Mouse (Mus musculus) lung, postnatal 0 days (tissue): Measurements from ENCODE around the gene Tbce. TPM values are rescaled to one million over a fixed set of nuclear protein-coding genes. Genes with fewer than 3 reads are reported as not detected.

Source experiments
- ATAC-seq: fragments of 200-750 bp; cut with Nextera tagmentation; 2 replicates; pipeline ENCODE4 v1.8.0; 2017; ENCODE audit warnings: moderate library complexity
- DNase-seq: peaks from one replicate; pipeline ENCODE4 v3.0.0-alpha.2; 2016; ENCODE audit warnings: low spot score
- H3K27ac ChIP-seq: fragments of 300-500 bp; sonication (generic); 2 replicates; pipeline ENCODE4 v1.5.1; 2014; ENCODE audit warnings: antibody characterized with exemption, mild to moderate bottlenecking, low read length, mixed read lengths
- H3K27me3 ChIP-seq: fragments of 300-500 bp; sonication (generic); replicated peaks from 2 replicates; pipeline ENCODE4 v1.6.1; 2014; ENCODE audit warnings: low read length, mixed read lengths; ENCODE audit not compliant: insufficient read depth
- H3K36me3 ChIP-seq: fragments of 300-500 bp; sonication (generic); 2 replicates; pipeline ENCODE4 v1.6.1; 2014; ENCODE audit warnings: low read length, mixed read lengths; ENCODE audit not compliant: insufficient read depth
- H3K4me1 ChIP-seq: fragments of 300-500 bp; sonication (generic); 2 replicates; pipeline ENCODE4 v1.6.1; 2014; ENCODE audit warnings: antibody characterized with exemption, low read depth, low read length, mixed read lengths; ENCODE audit not compliant: insufficient read depth
- H3K4me2 ChIP-seq: fragments of 300-500 bp; sonication (generic); replicated peaks from 2 replicates; pipeline ENCODE4 v1.6.1; 2014; ENCODE audit warnings: low read depth, mild to moderate bottlenecking, low read length, moderate library complexity, mixed read lengths
- H3K4me3 ChIP-seq: fragments of 300-500 bp; sonication (generic); 2 replicates; pipeline ENCODE4 v1.5.1; 2014; ENCODE audit warnings: low read depth, low read length
- H3K9ac ChIP-seq: fragments of 300-500 bp; sonication (generic); replicated peaks from 2 replicates; pipeline ENCODE4 v1.6.1; 2014; ENCODE audit warnings: low read depth, mild to moderate bottlenecking
- H3K9me3 ChIP-seq: fragments of 300-500 bp; sonication (generic); 2 replicates; pipeline ENCODE4 v1.6.1; 2016; ENCODE audit warnings: low read length, mixed read lengths
- CTCF ChIP-seq: IDR thresholded peaks from 2 replicates; pipeline ENCODE4 v1.5.1; 2016; ENCODE audit warnings: antibody characterized with exemption, mild to moderate bottlenecking
- EP300 ChIP-seq: IDR thresholded peaks from 2 replicates; pipeline ENCODE4 v1.6.1; 2016; ENCODE audit warnings: antibody characterized with exemption, mild to moderate bottlenecking, control low read depth
- WGBS: fragments of 180-500 bp; shearing (Covaris S2); extraction: QIAGEN DNeasy Blood & Tissue Kit; methylation state at CpG from one replicate; pipeline ENCODE4 v1.1.7; 2014; 5-methylcytosine and 5-hydroxymethylcytosine counted together
- polyA plus RNA-seq: library from polyadenylated mRNA; unstranded; fragments of >200 nt; fragmentation: Nextera tagmentation; extraction: Ambion mirVana; gene quantifications from 2 replicates; pipeline ENCODE4 v1.2.1, GENCODE M21; 2015

The Tbce gene
- polyA plus RNA-seq, 1 experiment from 2014 or later = 37.1 TPM

- ATAC-seq = no peak
- H3K4me2 ChIP-seq = no peak overlapping the region
- TF ChIP-seq CTCF (no peak), EP300 (no peak)
- no peaks in the 10 kb centered on the region for H3K9me3 ChIP-seq
- no peak overlapping the region for H3K4me3 ChIP-seq
- H3K27me3 ChIP-seq = no peaks in the 10 kb centered on the region
- no peak overlapping the region for H3K27ac ChIP-seq
- 65% methylated on average over 4 of the region's 4 CpGs for WGBS
- peaks cover 6% of the 10 kb centered on the region; the same call in 1 of the 2 replicates for H3K4me1 ChIP-seq
- DNase-seq = no peak
- H3K9ac ChIP-seq = no peak overlapping the region
- no peaks in the 10 kb centered on the region for H3K36me3 ChIP-seq
Observed at GRCm38 (mm10) chr13:13961046-13961445, 78.4 kb downstream of the Tbce start.

GRCm38 (mm10) chr13:13960211-13960610 lies 79.2 kb downstream of the Tbce start:
- Histone ChIP-seq H3K4me3 (no peak overlapping the region), H3K9ac (no peak overlapping the region), H3K27me3 (no peaks in the 10 kb centered on the region), H3K36me3 (no peaks in the 10 kb centered on the region), H3K27ac (no peak overlapping the region), H3K9me3 (no peaks in the 10 kb centered on the region), H3K4me1 (peaks cover 11% of the 10 kb centered on the region; the same call in 1 of the 2 replicates), H3K4me2 (no peak overlapping the region)
- ATAC-seq (no peak), DNase-seq (no peak)
- WGBS = 89% methylated on average over 4 of the region's 4 CpGs
- TF ChIP-seq CTCF = no peak
- no peak for TF ChIP-seq EP300

- no peak overlapping the region for H3K9ac ChIP-seq
- H3K4me1 ChIP-seq = peaks cover 11% of the 10 kb centered on the region; the same call in 1 of the 2 replicates
- WGBS = 74% methylated on average over 4 of the region's 4 CpGs
- no peaks in the 10 kb centered on the region for H3K9me3 ChIP-seq
- no peak overlapping the region for H3K4me2 ChIP-seq
- DNase-seq (no peak), ATAC-seq (no peak)
- H3K4me3 ChIP-seq = no peak overlapping the region
- H3K36me3 ChIP-seq = no peaks in the 10 kb centered on the region
- H3K27ac ChIP-seq = no peak overlapping the region
- no peaks in the 10 kb centered on the region for H3K27me3 ChIP-seq
- TF ChIP-seq CTCF (no peak), EP300 (no peak)
Observed at GRCm38 (mm10) chr13:13956686-13957085, 82.8 kb downstream of the Tbce start.

GRCm38 (mm10) chr13:13954931-13955330 lies 84.5 kb downstream of the Tbce start:
- WGBS = under 1% methylated on average over 29 of the region's 29 CpGs
- Histone ChIP-seq H3K27me3 (no peaks in the 10 kb centered on the region), H3K9me3 (no peaks in the 10 kb centered on the region), H3K27ac (peak overlapping the region; percentile 91), H3K36me3 (no peaks in the 10 kb centered on the region), H3K4me1 (peaks cover 11% of the 10 kb centered on the region; the same call in 1 of the 2 replicates), H3K4me3 (peak overlapping the region; percentile 90), H3K9ac (peak overlapping the region; percentile 58), H3K4me2 (peak overlapping the region; percentile 87)
- ATAC-seq = peak; percentile 27
- TF ChIP-seq CTCF (no peak), EP300 (no peak)
- peak; percentile 68 for DNase-seq

GRCm38 (mm10) chr13:13953874-13954832 lies 85.3 kb downstream of the Tbce start, which contains the start of gene B3galnt2:
Gene B3galnt2 (plus strand): TSS chr13:13954469.
- TF ChIP-seq EP300 (no peak), CTCF (peak; percentile 14; the same call in 1 of the 2 replicates)

More at GRCm38 (mm10) chr13:13953874-13954832, 85.3 kb downstream of the Tbce start, which contains the start of gene B3galnt2:
- Histone ChIP-seq H3K27me3 (no peaks in the 10 kb centered on the region), H3K9me3 (no peaks in the 10 kb centered on the region), H3K4me1 (peaks cover 11% of the 10 kb centered on the region; the same call in 1 of the 2 replicates), H3K36me3 (no peaks in the 10 kb centered on the region), H3K27ac (peak within 1 kb of the TSS; percentile 91), H3K4me3 (peak within 1 kb of the TSS; percentile 90), H3K9ac (peak within 1 kb of the TSS; percentile 58), H3K4me2 (peak within 1 kb of the TSS; percentile 87)
- 2% methylated on average over 77 of the region's 78 CpGs for WGBS
- peak; percentile 99 for ATAC-seq
- peak; percentile 100 for DNase-seq

Other genes starting within 250 kb of the Tbce start
- gene B3galnt2, start 85.2 kb downstream of the Tbce start, polyA plus RNA-seq = 19.4 and 20.3 TPM in 2 replicates
- 60.3 and 67.9 TPM in 2 replicates for gene Arid4b, start 23.6 kb upstream of the Tbce start, polyA plus RNA-seq
- 33.7 and 34.5 TPM in 2 replicates for gene Ggps1, start 23.9 kb upstream of the Tbce start, polyA plus RNA-seq